Mouse (Mus musculus) layer of hippocampus, adult 9-10 months (tissue): ENCODE data around the gene Ankrd12.

ENCODE experiments used
- DNase-seq: peaks from one replicate; pipeline ENCODE4 v3.0.0; 2022; ENCODE audit warnings: low spot score

Gene Ankrd12

DNA sequence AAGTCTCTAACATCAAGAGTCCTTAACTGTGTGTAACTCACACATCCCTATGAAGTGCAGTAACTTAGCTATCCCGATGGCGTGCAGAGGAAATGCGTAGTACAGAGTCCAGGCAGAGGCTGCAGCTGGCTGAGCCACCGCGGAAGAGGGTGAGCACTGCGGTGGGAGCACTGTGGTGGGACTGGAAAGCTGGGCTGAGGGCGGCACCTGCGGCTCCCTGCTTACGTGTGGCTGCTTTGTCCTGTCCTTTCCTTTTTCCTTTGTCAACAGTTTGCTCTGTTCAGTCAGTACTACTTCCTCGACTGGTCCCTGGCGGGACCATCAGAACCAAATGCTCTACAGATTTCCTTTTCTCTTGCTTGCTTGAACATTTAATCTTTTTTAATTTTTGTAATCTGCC, 109.1 kb downstream of the Ankrd12 start:
- no peak for DNase-seq

DNA sequence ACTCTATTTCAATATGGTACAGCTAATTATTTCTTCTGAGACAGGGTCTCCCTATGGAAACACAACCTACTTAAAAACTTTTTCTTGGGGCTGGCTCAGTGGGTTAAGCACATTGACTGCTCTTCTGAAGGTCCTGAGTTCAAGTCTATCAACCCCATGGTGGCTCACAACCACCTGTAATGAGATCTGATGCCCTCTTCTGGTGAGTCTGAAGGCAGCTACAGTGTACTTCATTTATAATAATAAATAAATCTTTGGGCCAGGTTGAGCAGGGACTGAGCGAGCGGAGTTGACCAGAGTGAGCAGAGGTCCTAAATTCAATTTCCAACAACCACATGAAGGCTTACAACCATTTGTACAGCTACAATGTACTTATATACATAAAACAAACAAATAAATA, 114.6 kb downstream of the Ankrd12 start:
- no peak for DNase-seq

- DNase-seq = no peak
Measured at GRCm38 (mm10) chr17:65961606-65962136, 115.2 kb downstream of the Ankrd12 start.

DNA sequence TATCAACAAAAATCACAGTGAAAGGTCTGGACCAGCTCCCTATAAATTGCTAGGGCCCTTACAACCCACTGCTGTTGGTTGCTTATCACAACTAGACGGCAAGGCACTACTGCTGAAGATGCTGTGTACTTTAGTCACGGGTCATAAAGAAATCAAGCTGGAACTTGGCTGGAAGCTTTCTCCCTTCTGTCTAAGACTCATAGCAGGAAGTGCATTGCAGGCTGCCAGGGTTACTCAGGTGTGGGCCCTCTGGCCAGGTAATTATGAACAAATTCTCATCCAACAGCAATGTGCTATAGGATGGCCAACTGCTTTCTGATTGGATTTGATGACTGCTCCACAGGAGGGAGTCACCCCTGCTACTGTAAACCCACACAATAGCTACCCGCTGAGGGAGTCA, 117.9 kb downstream of the Ankrd12 start:
- no peak for DNase-seq

DNA sequence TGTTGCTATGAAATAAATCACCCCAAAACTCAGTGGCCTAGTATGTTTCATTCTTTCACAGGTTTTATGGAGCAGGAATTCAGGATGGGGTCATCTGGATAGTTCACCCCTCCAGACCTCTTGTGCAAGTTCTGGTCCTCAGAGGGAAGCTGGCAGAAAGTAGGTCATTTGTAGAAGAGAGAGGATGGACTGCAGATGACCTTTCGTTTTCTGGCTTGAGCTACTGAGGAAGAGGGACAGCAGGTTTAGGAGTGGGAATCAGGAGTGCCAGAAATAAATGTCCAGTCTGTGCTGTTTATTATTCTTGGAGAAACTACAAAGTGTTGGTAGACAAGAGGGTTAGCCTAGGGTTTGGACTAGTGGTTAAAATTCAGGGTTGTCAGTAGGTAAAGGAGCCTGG, 118.5 kb downstream of the Ankrd12 start:
- DNase-seq = no peak

DNA sequence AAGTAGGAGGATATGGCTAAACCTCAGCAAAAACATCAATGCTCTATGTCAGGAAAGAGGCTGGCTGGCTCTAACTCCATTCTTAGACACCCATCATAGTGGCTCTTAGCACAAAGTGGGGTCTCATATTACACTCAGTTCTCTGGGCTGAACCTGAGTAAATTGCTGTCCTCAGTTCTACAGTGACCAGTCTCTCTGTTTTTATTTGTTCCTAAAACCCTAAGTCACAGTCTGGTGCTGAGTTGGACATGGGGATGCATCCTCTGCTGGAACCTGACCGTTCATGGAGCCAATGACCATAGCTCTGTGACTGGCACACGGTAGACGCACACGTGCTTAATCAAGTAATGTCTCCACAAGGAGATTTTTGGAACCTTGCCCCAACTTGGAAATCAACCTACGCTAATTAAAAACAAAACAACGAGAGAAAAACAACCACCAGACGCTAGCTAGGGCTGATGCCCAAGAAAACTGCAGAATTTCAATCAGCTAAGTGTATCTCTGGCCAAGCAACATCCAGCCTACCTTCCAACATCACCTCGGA, 119.0 kb downstream of the Ankrd12 start:
- no peak for DNase-seq

DNA sequence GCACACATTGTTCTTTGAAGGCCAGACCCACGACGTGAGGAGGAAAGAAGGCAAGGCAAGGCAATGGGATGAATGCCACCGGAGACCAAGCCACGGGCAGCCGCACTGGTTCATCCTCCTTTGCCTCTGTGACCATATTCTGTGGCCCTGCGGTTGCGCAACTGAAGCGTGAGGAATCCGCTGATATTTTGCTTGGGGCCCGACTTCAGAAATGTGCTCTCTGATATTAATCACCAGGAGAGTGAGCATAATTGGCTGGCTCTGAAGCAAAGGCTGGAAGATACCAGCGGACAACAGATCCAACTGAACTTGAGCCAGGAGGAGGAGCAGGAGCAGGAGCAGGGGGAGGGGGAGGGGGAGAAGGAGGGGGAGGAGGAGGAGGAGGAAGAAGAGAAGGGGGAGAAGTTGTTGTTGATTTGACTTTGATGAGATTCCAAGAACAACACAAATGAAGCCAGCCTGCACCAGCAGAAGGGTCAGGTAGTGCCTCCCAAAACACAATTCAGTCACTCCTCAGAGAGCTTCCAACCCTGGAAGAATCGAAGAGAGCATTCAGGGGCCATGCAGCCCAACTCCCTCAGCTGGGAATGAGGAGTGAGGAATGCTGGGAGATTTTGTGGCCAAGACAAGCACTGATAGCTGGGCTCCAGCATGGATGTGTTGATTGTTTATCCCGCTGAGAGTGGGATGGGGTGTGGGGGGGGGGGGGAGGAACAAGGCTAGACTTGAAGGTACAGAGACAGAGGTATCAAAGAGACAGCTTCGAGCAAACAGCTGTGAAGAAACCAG, 119.7 kb downstream of the Ankrd12 start:
- DNase-seq = no peak

DNA sequence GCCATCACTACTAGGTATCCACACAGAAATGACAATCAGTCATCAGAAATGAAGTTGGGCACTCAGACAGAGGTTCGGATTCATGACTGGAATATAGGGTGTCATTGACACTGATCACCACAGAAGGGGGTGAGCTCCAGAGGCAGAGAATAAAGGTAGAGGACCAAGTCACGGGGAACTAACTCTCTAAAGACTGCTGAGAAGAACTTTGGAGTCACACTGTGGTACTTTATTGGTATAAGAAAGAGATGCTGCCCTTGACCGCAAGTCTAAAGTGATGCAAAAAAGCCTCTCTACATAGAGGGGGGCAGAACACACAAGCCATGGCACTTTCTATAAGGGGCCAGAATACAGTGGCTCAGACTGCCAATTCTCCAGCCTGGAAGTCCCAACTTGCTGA, 120.7 kb downstream of the Ankrd12 start:
- no peak for DNase-seq

DNA sequence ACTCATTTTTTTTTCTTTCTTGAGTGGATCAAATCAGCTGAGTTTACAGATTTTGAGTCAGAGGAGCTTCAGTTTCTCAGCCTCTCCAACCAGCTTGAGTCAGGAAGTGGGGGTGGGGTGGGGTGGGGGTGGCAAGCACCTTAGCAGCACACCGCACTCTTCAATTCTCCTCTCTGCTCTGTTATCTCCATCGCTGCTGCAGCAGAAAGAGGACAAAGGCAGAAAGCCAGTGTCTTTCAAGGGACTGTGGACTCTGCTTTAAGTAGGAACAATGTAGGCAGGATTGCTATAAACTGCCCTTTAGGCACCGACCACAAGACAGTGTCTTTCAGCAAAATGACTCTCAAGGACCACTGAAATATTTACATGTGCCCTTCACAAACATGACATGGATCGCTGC, 122.9 kb downstream of the Ankrd12 start:
- no peak for DNase-seq

DNA sequence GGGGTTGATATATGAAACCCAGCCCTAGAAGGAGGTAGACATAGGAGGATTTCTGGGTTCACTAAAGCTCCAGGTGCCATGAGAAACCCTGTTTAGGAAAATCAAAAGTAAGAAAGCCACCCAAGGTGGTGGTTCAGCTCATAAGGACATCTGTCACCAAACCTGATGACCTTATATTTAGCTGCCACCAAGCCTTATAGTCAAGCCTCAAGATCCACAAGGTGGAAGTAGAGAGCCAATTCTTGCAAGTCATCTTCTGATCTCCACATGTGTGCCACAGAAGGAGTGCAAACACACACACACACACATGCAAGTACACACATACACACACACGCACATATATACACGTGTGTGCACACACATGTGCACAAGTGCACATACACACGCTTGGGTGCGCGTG, 124.8 kb downstream of the Ankrd12 start:
- DNase-seq = no peak

GRCm38 (mm10) chr17:65950622-65951404, 126.1 kb downstream of the Ankrd12 start, which contains the start of gene Twsg1:
Twsg1 (minus strand) TSS chr17:65951226.
- peak; percentile 60 for DNase-seq

DNA sequence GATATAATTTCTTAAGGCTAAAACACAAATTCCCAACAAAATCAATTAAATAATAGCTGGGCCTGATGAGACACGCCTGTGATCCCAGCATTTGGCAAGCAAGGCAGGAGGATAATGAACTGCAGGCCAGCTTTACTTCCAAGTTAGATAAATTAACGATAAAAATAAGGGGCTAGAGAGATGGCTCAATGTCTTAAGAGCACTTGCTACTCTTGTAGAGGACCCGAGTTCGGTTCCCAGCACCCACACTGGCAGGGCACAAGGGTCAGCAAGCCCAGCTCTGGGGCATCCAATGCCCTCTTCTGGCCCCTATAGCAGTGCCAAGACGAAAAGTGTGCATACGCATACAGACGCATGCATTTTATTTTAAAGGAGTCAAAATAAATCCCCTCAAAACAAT, 126.7 kb downstream of the Ankrd12 start:
- DNase-seq = no peak

- DNase-seq = no peak
Measured at GRCm38 (mm10) chr17:65947307-65947706, 129.6 kb downstream of the Ankrd12 start.

GRCm38 (mm10) chr17:65945420-65945819, 131.5 kb downstream of the Ankrd12 start:
- DNase-seq = no peak

DNA sequence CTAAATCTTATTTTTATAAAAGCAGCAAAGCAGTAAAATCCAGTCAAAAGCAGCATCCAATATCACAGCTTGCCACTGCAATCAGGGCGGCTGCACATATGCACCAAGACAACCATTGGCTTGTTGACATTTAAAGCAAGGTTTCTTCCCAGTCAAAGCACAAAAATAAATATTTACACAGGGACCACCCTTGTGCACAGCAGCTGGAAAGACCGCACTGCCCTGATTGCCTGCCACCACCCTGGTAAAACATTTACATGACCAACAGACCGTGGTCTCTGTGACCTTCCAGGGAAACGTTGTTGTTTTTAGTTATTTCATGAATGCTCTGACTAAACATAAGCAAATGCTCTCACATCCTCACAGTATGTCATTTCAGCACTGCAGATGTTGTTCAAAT, 134.5 kb downstream of the Ankrd12 start:
- DNase-seq = no peak

DNA sequence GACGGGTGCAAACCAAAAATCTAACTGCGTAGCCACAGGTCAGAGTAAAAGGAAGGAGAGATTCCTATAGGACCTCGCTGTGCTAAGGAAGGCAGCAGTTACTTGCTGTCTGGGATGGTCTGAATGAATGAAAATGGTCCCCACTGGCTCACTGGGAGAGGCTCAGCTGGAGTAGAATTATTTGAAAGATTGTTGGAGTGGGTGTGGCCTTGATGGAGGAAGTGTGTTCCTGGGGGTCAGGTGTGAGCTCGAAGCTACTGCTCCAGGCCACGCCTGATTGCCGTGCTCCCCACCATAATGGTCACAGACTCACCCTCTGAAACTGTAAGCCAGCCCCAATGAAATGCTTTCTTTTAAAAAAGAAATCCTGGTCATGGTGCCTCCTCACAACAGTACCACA, 135.6 kb downstream of the Ankrd12 start:
- no peak for DNase-seq

- no peak for DNase-seq
Measured at GRCm38 (mm10) chr17:65940221-65940620, 136.7 kb downstream of the Ankrd12 start.

GRCm38 (mm10) chr17:65939461-65940192, 137.3 kb downstream of the Ankrd12 start:
- no peak for DNase-seq

DNA sequence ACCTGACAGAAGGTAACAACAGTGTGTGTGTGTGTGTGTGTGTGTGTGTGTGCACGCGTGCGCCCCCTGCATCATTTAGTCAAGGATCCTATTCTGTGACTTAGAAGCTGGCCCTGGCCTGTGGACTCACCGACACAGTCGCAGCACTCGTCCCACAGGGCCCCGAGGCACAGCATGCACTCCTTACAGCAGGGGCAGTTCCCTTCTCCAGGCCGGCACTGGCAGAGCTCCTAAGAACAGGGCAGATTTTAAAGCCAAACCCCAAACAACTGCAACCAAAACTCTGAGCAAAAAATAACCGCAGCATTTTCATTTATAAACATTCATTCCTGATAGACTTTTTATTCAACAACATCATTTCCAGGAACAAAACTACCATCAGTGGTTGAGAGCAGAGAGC, 139.2 kb downstream of the Ankrd12 start:
- DNase-seq = no peak

- DNase-seq = no peak
Measured at GRCm38 (mm10) chr17:65933741-65934140, 143.1 kb downstream of the Ankrd12 start.

- no peak for DNase-seq
Measured at GRCm38 (mm10) chr17:65931525-65931924, 145.4 kb downstream of the Ankrd12 start.

GRCm38 (mm10) chr17:65930960-65931359, 145.9 kb downstream of the Ankrd12 start:
- peak; percentile 76 for DNase-seq
